Mouse (Mus musculus) liver, embryonic 15.5 days (tissue): ENCODE measurements around the gene Fmnl2. TPM values are rescaled to one million over a fixed set of nuclear protein-coding genes. Genes with fewer than 3 reads are reported as not detected.

Experiments
- ATAC-seq: fragments of 200-750 bp; cut with Nextera tagmentation; 2 replicates; pipeline ENCODE4 v1.8.0; 2017; ENCODE audit warnings: moderate number of reproducible peaks, mild to moderate bottlenecking, moderate library complexity; ENCODE audit not compliant: insufficient read depth
- H3K27ac ChIP-seq: fragments of 300-500 bp; sonication (generic); replicated peaks from 2 replicates; pipeline ENCODE4 v1.5.1; 2015; ENCODE audit warnings: mild to moderate bottlenecking, inconsistent platforms
- H3K27me3 ChIP-seq: fragments of 300-500 bp; sonication (generic); 2 replicates; pipeline ENCODE4 v1.6.1; 2015; ENCODE audit warnings: mild to moderate bottlenecking, inconsistent platforms
- H3K36me3 ChIP-seq: fragments of 300-500 bp; sonication (generic); replicated peaks from 2 replicates; pipeline ENCODE4 v1.6.1; 2015; ENCODE audit warnings: moderate library complexity, mild to moderate bottlenecking, inconsistent platforms
- H3K4me1 ChIP-seq: fragments of 300-500 bp; sonication (generic); replicated peaks from 2 replicates; pipeline ENCODE4 v1.6.1; 2015; ENCODE audit warnings: inconsistent platforms
- H3K4me2 ChIP-seq: fragments of 300-500 bp; sonication (generic); 2 replicates; pipeline ENCODE4 v1.6.1; 2015; ENCODE audit warnings: moderate library complexity, mild to moderate bottlenecking, inconsistent platforms
- H3K4me3 ChIP-seq: fragments of 300-500 bp; sonication (generic); replicated peaks from 2 replicates; pipeline ENCODE4 v1.5.1; 2015; ENCODE audit warnings: mild to moderate bottlenecking, inconsistent platforms
- H3K9ac ChIP-seq: fragments of 300-500 bp; sonication (generic); 2 replicates; pipeline ENCODE4 v1.6.1; 2015; ENCODE audit warnings: moderate library complexity, mild to moderate bottlenecking, inconsistent platforms
- H3K9me3 ChIP-seq: fragments of 300-500 bp; sonication (generic); replicated peaks from 2 replicates; pipeline ENCODE4 v1.6.1; 2016; ENCODE audit warnings: inconsistent platforms
- WGBS: fragments of 180-500 bp; shearing (Covaris S2); methylation state at CpG from one replicate; pipeline ENCODE4 v1.1.7; 2015; ENCODE audit warnings: mixed read lengths; ENCODE audit not compliant: insufficient replicate concordance; 5-methylcytosine and 5-hydroxymethylcytosine counted together
- polyA plus RNA-seq: library from polyadenylated mRNA; unstranded; fragments of >200 nt; fragmentation: Nextera tagmentation; extraction: Ambion mirVana; gene quantifications from 2 replicates; pipeline ENCODE4 v1.2.1, GENCODE M21; 2015

The Fmnl2 gene
- polyA plus RNA-seq, 1 experiment from 2014 or later, result 0.46 TPM

DNA sequence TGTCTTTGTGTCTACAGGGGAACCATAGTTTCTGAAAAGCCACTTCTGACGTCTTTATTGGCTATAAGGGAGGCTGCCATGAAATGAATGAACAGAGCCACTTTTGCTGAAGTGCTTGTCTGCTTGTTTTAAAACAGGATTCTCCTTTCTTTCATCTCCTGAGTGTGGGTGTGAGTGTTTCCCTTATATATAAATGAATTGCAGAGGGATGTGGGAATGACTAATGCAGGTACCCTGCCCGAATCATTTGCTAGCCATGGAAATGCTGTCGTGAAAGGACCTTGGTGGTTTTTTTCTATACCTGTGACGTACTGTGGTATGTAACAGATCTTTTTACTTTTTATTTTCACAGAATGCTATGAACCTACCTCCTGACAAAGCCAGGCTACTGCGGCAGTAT lies 156.8 kb downstream of the Fmnl2 start:
- Histone ChIP-seq H3K36me3 (no peaks in the 10 kb centered on the region), H3K4me3 (no peak overlapping the region), H3K4me1 (no peaks in the 10 kb centered on the region), H3K9me3 (no peaks in the 10 kb centered on the region), H3K9ac (no peak overlapping the region), H3K27me3 (no peaks in the 10 kb centered on the region), H3K4me2 (no peak overlapping the region), H3K27ac (no peak overlapping the region)
- 64% methylated on average over 5 of the region's 5 CpGs for WGBS
- no peak for ATAC-seq

DNA sequence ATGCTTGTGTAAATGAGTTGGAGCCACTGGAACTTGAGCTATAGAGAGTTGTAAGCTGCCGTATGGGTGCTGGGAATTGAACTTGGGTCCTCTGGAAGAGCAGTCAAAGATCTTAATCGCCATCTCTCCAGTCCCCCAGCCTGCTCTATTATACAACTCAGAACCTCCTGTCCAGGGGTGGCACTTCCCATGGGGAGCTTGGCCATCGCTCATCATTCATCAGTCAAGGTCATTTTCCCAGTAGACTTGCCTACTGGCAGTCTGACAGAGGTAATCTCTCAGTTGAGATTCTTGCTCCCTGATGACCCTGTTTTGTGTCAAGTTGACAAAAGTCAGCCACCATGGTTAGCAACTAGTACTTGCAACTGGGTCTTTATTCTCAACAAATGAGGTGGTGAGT lies 165.3 kb downstream of the Fmnl2 start:
- Histone ChIP-seq H3K4me1 (no peaks in the 10 kb centered on the region), H3K9ac (no peak overlapping the region), H3K9me3 (no peaks in the 10 kb centered on the region), H3K4me3 (no peak overlapping the region), H3K27ac (no peak overlapping the region), H3K4me2 (no peak overlapping the region), H3K36me3 (no peaks in the 10 kb centered on the region), H3K27me3 (no peaks in the 10 kb centered on the region)
- WGBS, result 73% methylated on average over 3 of the region's 3 CpGs
- no peak for ATAC-seq

DNA sequence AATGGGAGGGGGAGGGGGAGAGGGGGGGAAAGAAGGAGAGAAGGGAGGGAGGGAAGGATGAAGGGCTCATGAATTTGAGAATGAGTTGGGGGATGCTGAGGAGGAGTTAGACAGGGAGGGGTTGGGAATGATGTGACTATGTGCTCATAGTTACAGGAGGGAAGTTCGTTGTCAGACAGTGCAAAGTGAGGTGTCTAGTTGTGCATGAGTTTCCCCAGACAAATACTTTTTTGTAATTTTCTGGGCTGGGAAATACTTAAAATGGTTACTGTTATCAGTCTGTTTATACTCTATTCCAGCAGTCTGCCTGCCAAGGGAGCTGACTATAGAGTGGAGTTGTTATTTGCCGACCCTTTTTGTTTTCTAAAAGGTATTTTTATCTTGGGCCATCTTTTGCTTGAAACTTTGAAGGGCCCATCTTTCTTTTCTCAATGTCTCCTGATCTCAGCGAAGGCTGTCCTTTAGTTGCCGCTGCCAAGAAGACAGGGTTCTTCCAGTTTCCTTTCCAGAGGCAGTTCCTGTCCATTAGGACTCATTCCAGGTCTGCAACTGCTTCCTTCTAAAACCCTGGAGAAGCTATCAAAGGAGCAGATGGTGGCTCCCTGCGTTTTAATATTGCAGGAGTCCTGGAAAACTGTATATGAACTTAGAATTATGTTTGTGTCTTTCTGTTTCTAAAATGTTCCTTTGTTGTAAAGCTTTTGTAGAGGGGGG lies 168.6 kb downstream of the Fmnl2 start:
- no peaks in the 10 kb centered on the region for H3K9me3 ChIP-seq
- no peak overlapping the region for H3K4me2 ChIP-seq
- no peaks in the 10 kb centered on the region for H3K27me3 ChIP-seq
- no peak for ATAC-seq
- H3K36me3 ChIP-seq, result no peaks in the 10 kb centered on the region
- H3K27ac ChIP-seq, result no peak overlapping the region
- no peak overlapping the region for H3K4me3 ChIP-seq
- no peak overlapping the region for H3K9ac ChIP-seq
- H3K4me1 ChIP-seq, result no peaks in the 10 kb centered on the region
- WGBS, result 61% methylated on average over 5 of the region's 5 CpGs

DNA sequence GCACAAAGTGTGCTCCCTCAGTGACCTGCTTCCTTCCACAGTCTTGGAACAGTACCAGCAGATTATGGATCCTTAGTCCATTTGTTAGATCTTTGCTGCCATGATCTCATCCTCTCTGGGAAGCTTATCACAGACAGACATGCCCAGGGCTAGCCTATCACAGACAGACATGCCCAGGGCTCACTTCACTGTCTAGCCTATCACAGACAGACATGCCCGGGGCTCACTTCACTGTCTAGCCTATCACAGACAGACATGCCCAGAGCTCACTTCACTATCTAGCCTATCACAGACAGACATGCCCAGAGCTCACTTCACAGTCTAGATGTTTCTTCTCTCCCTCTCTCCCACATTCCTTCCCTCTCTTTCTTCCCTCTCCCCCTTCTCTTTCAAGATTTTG lies 171.2 kb downstream of the Fmnl2 start:
- Histone ChIP-seq H3K4me2 (no peak overlapping the region), H3K27me3 (no peaks in the 10 kb centered on the region), H3K36me3 (no peaks in the 10 kb centered on the region), H3K4me3 (no peak overlapping the region), H3K9ac (no peak overlapping the region), H3K4me1 (no peaks in the 10 kb centered on the region), H3K27ac (no peak overlapping the region), H3K9me3 (no peaks in the 10 kb centered on the region)
- ATAC-seq, result no peak
- 43% methylated on average over 1 of the region's 1 CpGs for WGBS

DNA sequence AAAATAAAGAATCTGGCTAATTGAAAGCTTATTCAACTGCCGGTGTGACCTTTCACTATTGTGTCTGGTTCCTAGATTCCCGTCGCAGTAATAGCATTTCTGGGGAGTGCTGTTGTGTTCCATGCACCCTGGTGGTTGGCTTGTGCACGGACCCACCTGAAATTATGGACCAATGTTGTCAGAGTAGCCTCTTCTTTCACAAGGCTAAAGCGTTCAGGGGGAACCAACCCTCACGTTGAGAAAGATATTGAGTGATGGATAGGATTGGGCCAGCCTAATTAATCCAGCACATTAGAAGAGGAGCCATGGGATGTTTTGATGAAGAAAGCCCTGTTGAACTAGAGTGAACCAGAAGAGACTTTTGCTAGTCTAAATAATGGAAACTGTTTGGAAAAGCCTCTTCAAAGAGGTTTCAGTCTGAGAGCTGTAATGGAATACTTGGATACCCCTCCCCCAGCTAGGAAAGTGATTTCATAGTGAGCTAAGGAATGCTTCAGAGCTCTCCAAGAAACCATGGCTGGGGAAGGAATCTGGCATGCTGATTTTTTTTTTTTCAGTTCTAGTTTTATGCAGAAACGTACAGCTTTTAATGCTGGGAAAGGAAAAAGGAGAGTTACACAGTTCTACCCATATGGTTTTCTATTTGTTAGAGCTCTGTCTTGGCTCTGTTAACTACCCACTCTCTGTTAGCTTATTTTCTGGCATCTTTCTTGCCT lies 172.2 kb downstream of the Fmnl2 start:
- no peaks in the 10 kb centered on the region for H3K9me3 ChIP-seq
- H3K27ac ChIP-seq, result no peak overlapping the region
- no peak overlapping the region for H3K9ac ChIP-seq
- H3K4me2 ChIP-seq, result no peak overlapping the region
- 66% methylated on average over 7 of the region's 7 CpGs for WGBS
- H3K27me3 ChIP-seq, result no peaks in the 10 kb centered on the region
- no peaks in the 10 kb centered on the region for H3K4me1 ChIP-seq
- H3K36me3 ChIP-seq, result no peaks in the 10 kb centered on the region
- H3K4me3 ChIP-seq, result no peak overlapping the region
- ATAC-seq, result no peak

DNA sequence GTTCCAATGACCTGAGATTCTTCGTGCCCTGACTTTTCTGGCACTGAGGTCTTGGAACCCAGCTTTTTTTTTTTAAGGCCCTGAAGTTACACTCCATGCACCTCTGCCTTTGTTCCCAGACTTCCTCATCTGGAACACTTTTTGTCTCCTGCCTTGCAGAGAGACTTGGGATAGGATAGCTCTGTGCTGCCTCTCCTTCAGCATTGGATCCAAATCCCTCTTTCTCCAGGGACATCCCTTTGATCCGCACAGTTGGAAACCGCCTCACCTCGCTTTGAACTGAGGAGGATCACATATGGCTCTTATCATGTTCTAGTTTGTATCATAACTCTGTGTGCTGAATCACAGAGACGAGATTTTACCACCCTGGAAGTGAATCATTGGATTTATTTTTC lies 172.8 kb downstream of the Fmnl2 start:
- Histone ChIP-seq H3K4me2 (no peak overlapping the region), H3K4me1 (no peaks in the 10 kb centered on the region), H3K27me3 (no peaks in the 10 kb centered on the region), H3K4me3 (no peak overlapping the region), H3K27ac (no peak overlapping the region), H3K9ac (no peak overlapping the region), H3K36me3 (no peaks in the 10 kb centered on the region), H3K9me3 (no peaks in the 10 kb centered on the region)
- ATAC-seq, result no peak
- WGBS, result 68% methylated on average over 5 of the region's 5 CpGs

DNA sequence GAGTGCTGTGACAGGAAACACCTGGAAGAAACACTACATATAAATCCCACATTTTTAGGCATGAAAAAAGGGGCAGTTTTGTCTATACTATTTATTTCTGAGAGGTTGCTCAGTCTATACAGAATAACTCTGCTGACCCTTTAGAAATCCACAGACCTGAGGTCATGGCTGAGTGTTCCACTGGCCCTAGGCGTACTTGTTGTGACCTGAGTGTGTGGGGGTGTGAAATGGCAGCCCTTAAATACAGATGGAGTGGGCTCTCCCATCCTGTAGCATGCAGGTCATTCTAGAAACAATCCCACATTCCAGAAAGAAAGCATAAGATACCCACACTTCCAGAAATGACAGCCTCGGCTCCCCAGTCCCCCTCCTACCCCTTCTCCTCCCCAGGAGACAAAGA lies 180.6 kb downstream of the Fmnl2 start:
- Histone ChIP-seq H3K9ac (no peak overlapping the region), H3K27ac (no peak overlapping the region), H3K27me3 (no peaks in the 10 kb centered on the region), H3K36me3 (no peaks in the 10 kb centered on the region), H3K4me1 (no peaks in the 10 kb centered on the region), H3K4me3 (no peak overlapping the region), H3K9me3 (no peaks in the 10 kb centered on the region), H3K4me2 (no peak overlapping the region)
- ATAC-seq, result no peak
- WGBS, result 41% methylated on average over 2 of the region's 2 CpGs

GRCm38 (mm10) chr2:53038737-53039136 lies 181.1 kb downstream of the Fmnl2 start:
- H3K36me3 ChIP-seq, result no peaks in the 10 kb centered on the region
- H3K9ac ChIP-seq, result no peak overlapping the region
- H3K4me1 ChIP-seq, result no peaks in the 10 kb centered on the region
- no peak overlapping the region for H3K4me3 ChIP-seq
- no peak overlapping the region for H3K4me2 ChIP-seq
- H3K9me3 ChIP-seq, result no peaks in the 10 kb centered on the region
- WGBS, result 60% methylated on average over 9 of the region's 9 CpGs
- H3K27ac ChIP-seq, result no peak overlapping the region
- H3K27me3 ChIP-seq, result no peaks in the 10 kb centered on the region
- no peak for ATAC-seq

DNA sequence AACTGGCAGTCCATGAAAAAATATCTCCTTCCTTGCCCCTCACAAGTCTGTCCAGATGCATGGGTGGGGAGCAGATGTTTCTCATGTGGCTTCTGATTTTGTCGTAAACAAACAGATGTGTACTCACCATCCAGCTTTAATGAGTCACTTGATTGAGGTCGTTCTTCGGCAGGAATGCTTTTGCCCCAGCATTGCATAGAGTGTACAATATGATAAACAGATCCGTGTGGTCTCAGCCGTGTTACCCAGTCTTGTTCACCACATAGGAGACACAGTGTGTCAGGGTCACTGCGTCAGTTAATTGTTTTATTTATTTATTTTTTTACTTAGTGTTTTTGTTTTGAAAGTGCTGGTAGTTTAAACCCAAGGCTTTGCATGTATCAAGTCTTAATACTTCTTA lies 189.4 kb downstream of the Fmnl2 start:
- no peak for ATAC-seq
- no peak overlapping the region for H3K27ac ChIP-seq
- H3K9me3 ChIP-seq, result no peaks in the 10 kb centered on the region
- no peak overlapping the region for H3K9ac ChIP-seq
- H3K4me3 ChIP-seq, result no peak overlapping the region
- no peaks in the 10 kb centered on the region for H3K27me3 ChIP-seq
- WGBS, result 68% methylated on average over 6 of the region's 6 CpGs
- no peak overlapping the region for H3K4me2 ChIP-seq
- H3K4me1 ChIP-seq, result no peaks in the 10 kb centered on the region
- no peaks in the 10 kb centered on the region for H3K36me3 ChIP-seq

- Histone ChIP-seq H3K4me3 (no peak overlapping the region), H3K36me3 (no peaks in the 10 kb centered on the region), H3K4me1 (no peaks in the 10 kb centered on the region), H3K27ac (no peak overlapping the region), H3K9ac (no peak overlapping the region), H3K9me3 (no peaks in the 10 kb centered on the region), H3K4me2 (no peak overlapping the region), H3K27me3 (no peaks in the 10 kb centered on the region)
- WGBS, result 77% methylated on average over 1 of the region's 1 CpGs
- no peak for ATAC-seq
Measured at GRCm38 (mm10) chr2:53047749-53048387, 190.2 kb downstream of the Fmnl2 start.

GRCm38 (mm10) chr2:53050376-53050775 lies 192.7 kb downstream of the Fmnl2 start:
- no peak overlapping the region for H3K27ac ChIP-seq
- no peak for ATAC-seq
- no peaks in the 10 kb centered on the region for H3K4me1 ChIP-seq
- 70% methylated on average over 6 of the region's 6 CpGs for WGBS
- H3K9ac ChIP-seq, result no peak overlapping the region
- no peaks in the 10 kb centered on the region for H3K36me3 ChIP-seq
- H3K4me3 ChIP-seq, result no peak overlapping the region
- no peaks in the 10 kb centered on the region for H3K27me3 ChIP-seq
- H3K4me2 ChIP-seq, result no peak overlapping the region
- H3K9me3 ChIP-seq, result no peaks in the 10 kb centered on the region
